Mouse (Mus musculus) ZHBTc4 (cell line): ENCODE measurements around the gene Hdac9.
A peak's percentile ranks its signal among the peaks of the same experiment; 100 is the strongest.

ENCODE experiments used
- DNase-seq: peaks from one replicate; pipeline ENCODE4 v3.0.0-alpha.2; 2011; ENCODE audit warnings: low read depth, low spot score

The Hdac9 gene

DNA sequence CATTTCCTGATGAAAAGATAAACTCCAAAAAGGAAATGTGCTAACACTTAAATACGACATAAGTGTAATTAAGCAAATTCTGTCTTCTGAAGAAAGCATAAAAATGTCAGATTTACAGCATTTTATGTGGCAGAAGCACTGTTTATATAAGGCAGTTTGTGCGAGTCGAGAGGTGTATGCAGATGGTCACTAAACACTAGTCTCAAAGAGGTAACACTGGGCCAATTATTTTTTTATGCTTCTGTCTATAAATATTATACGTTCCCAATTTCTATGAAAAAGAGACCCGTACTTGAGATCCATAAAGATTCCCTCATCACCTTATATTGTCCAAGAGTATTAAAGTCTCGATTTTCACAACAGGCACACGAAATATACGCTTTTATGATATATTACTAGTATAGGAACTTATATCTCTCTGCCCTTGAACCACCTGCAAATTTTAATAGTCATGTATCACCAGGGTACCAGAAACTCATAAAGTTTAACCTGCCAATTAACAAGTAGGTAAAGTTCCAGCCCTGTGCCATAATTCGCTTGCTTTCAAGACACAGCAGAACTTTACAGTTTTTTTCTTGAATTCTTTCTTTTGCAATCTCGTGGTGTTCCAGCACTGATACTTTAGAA, 322.6 kb downstream of the Hdac9 start:
- no peak for DNase-seq

DNA sequence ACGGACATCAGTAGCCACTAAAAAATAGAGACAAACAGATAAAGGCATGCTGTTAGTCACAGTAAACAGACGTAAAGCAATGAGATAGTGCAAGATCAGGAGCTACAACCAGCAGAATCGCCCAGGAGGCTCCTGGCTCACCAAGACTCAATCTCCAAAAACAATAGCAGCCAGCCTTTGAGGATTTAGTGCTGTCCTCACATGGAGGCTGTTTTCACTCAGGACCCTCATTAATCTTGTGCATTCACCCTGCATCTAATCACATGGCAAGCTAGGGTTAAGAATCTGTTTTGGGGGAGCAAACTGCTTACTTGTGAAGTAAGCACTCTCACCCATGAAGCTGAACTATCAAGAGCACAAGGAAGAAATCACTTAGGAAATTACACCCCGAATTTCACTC, 329.7 kb downstream of the Hdac9 start:
- no peak for DNase-seq

DNA sequence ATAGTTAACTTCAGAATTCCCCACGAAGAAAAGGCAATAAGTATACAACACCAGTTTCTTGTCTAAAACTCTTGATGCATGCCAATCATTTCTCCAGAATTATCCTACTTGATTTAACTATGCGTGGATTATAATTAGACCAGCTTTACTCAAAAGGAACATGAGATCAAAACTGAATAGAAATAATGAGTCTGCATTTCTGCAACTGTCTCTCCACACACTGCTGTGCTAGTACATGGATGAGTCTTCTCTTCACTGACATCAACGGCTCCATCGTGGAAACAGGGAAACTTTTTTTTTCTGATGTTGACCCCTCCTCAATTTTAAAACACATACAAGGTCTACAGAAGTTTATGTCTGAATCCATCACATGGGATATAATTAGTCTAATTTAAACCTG, 334.4 kb downstream of the Hdac9 start:
- DNase-seq: no peak

- DNase-seq: no peak
Observed at GRCm38 (mm10) chr12:34579220-34579619, 337.7 kb downstream of the Hdac9 start.

GRCm38 (mm10) chr12:34571069-34571468, 345.8 kb downstream of the Hdac9 start:
- DNase-seq: no peak

GRCm38 (mm10) chr12:34569472-34569871, 347.4 kb downstream of the Hdac9 start:
- no peak for DNase-seq

GRCm38 (mm10) chr12:34569052-34569451, 347.8 kb downstream of the Hdac9 start:
- no peak for DNase-seq

- DNase-seq: no peak
Observed at GRCm38 (mm10) chr12:34562331-34562730, 354.6 kb downstream of the Hdac9 start.

GRCm38 (mm10) chr12:34559001-34559400, 357.9 kb downstream of the Hdac9 start:
- no peak for DNase-seq

DNA sequence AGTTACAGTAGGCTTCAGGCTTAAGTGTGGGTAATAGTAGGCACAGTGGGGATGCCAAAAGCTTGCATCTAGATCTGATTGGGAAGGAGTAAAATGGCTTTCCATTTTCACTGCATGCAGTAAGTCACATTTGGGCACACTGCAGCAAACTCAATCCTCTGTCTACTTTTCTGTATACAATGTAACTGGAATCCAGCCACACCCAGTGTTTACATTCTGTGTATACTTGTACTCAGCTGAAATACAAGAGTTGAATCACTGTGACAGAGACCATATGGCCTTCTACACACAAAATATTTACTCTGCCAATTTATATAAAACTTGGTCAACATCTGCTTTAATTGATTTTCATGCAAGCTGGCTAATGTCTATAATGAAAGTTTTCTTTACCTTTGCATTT, 362.1 kb downstream of the Hdac9 start:
- no peak for DNase-seq

GRCm38 (mm10) chr12:34550268-34550667, 366.6 kb downstream of the Hdac9 start:
- DNase-seq: no peak

DNA sequence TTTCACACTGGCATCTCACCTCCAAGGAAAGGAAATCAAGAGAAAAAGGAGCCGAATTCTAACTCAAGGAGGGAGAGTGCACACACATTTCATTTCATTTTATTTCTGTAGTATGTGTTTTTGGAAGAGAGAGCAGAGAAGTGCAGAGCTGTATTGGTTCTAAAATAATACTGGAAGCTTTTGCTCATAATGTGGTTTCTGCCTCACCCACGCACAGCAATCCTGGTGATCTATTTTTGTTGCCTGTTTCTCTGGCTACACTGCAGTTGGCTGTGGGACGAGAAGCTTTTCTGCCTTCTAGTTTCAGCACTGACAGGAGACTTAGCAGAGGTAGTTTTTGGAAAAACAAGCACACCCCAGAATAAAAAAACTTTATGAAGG, 387.7 kb downstream of the Hdac9 start:
- DNase-seq: no peak

- peak; percentile 38 for DNase-seq
Observed at GRCm38 (mm10) chr12:34528201-34529164, 388.4 kb downstream of the Hdac9 start.

- no peak for DNase-seq
Observed at GRCm38 (mm10) chr12:34527761-34528160, 389.1 kb downstream of the Hdac9 start.

GRCm38 (mm10) chr12:34521468-34521867, 395.4 kb downstream of the Hdac9 start:
- no peak for DNase-seq

GRCm38 (mm10) chr12:34516769-34517562, 399.9 kb downstream of the Hdac9 start:
- DNase-seq: no peak

- no peak for DNase-seq
Observed at GRCm38 (mm10) chr12:34506345-34506744, 410.6 kb downstream of the Hdac9 start.

DNA sequence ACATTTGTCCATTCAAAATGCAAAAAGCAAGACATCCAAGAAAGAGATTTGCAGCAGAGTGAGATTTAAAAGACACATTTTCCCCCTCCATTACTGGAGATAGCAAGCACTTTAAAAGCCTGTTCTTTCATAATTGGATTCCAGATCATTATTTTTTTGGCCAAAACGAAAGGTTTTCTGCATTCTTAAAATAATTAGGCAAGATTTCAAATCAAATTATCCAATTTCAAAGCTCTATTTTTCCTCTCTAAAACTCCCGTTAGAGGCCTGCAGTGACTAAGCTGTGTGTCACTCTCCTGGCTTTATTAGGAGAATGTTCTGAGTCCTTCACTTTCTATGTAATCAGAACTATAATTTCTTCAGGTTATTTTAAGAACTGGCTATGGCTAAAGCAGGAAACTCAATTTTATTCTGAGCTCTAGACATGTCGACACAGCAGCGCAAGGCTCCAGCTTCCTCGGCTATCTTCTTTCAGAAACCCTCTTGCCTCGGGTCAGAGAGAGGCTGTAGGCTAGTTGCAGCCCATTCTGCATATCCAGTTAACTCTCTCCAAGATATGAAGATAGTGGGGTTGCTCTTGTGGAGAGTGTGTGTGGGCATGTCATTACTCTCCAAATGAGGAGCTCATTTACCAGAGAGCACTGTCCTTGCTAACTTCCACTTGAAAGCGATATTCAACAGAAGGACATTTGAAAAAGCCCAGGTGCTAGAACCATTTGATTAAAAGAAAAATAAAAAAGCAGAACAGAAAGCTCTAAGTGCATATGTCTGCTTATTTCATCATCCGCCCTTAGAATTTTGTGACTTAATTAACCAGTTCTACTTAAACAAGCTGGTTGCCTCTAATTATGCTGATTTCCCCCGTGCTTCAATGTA, 417.9 kb downstream of the Hdac9 start:
- DNase-seq: no peak

- no peak for DNase-seq
Observed at GRCm38 (mm10) chr12:34498331-34498730, 418.6 kb downstream of the Hdac9 start.

DNA sequence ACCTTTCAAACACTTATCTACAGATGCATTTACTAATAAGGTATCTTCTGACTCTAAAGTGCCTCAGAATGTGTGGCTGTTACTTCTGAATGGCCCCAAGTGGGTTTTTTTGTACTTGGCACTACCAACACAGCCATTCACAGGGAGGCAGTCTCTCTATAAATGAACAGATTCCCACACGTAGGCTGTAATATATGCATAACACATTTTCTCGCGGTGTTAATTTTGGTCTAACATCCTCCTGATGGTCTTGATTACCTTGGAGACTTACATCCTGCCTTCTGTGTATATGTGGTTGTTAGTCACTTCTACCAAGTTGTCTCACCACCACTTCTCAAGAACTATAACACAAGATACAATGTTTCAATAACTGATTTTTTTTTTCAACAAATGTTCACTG, 419.2 kb downstream of the Hdac9 start:
- DNase-seq: no peak

DNA sequence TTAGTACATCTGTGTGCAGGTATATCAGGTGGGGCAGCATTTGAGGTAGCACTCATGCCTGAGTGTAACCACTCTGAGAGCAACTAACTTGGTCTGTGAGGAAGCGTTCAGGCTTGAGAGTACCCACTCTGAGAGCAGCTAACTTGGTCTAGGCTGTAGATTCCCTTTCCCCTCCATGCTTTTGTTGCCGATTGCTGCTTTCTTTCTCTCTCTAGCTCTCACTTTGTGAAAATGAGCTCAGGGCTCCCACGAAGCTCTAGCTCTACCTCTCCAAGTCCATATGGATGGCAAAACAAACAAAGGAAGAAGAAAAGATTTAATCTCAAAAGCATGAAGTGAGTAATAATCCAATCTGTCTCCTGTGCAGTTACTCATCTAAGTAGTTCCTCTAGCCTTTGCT, 421.0 kb downstream of the Hdac9 start:
- no peak for DNase-seq
